Mouse (Mus musculus): ENCODE measurements around the gene Rln3.

Gene Rln3

GRCm38 (mm10) chr8:84044900-84045299 is at the start of gene Rln3:
Gene Rln3, minus strand, starts transcription at chr8:84045000.
- peak; percentile 43 for DNase-seq (ENCODE audit: low read depth, low spot score)

- DNase-seq (ENCODE audit: low read depth, low spot score), result no peak
Measured at GRCm38 (mm10) chr8:84090585-84090984, 45.8 kb upstream of the Rln3 start.

- DNase-seq (ENCODE audit: low read depth, low spot score), result no peak
Measured at GRCm38 (mm10) chr8:84089277-84089676, 44.5 kb upstream of the Rln3 start.

- DNase-seq (ENCODE audit: low read depth, low spot score), result no peak
Measured at GRCm38 (mm10) chr8:84087821-84088220, 43.0 kb upstream of the Rln3 start.

GRCm38 (mm10) chr8:84087156-84087555 is 42.4 kb upstream of the Rln3 start:
- no peak for DNase-seq (ENCODE audit: low read depth, low spot score)

- DNase-seq (ENCODE audit: low read depth, low spot score), result no peak
Measured at GRCm38 (mm10) chr8:84084341-84085115, 39.7 kb upstream of the Rln3 start.

GRCm38 (mm10) chr8:84083829-84084241 is 39.0 kb upstream of the Rln3 start:
- no peak for DNase-seq (ENCODE audit: low read depth, low spot score)

GRCm38 (mm10) chr8:84079206-84079605 is 34.4 kb upstream of the Rln3 start:
- DNase-seq (ENCODE audit: low read depth, low spot score), result no peak

GRCm38 (mm10) chr8:84076849-84077248 is 32.0 kb upstream of the Rln3 start:
- no peak for DNase-seq (ENCODE audit: low read depth, low spot score)

GRCm38 (mm10) chr8:84076412-84076811 is 31.6 kb upstream of the Rln3 start:
- DNase-seq (ENCODE audit: low read depth, low spot score), result no peak

GRCm38 (mm10) chr8:84073230-84073976 is 28.6 kb upstream of the Rln3 start:
- peak; percentile 89 for DNase-seq (ENCODE audit: low read depth, low spot score)

GRCm38 (mm10) chr8:84072321-84072720 is 27.5 kb upstream of the Rln3 start:
- no peak for DNase-seq (ENCODE audit: low read depth, low spot score)

GRCm38 (mm10) chr8:84071921-84072320 is 27.1 kb upstream of the Rln3 start:
- no peak for DNase-seq (ENCODE audit: low read depth, low spot score)

GRCm38 (mm10) chr8:84070667-84071066 is 25.9 kb upstream of the Rln3 start:
- DNase-seq (ENCODE audit: low read depth, low spot score), result no peak

GRCm38 (mm10) chr8:84070241-84070640 is 25.4 kb upstream of the Rln3 start:
- no peak for DNase-seq (ENCODE audit: low read depth, low spot score)

GRCm38 (mm10) chr8:84069750-84070149 is 24.9 kb upstream of the Rln3 start:
- no peak for DNase-seq (ENCODE audit: low read depth, low spot score)

- no peak for DNase-seq (ENCODE audit: low read depth, low spot score)
Measured at GRCm38 (mm10) chr8:84069169-84069568, 24.4 kb upstream of the Rln3 start.

- DNase-seq (ENCODE audit: low read depth, low spot score), result peak; percentile 41
Measured at GRCm38 (mm10) chr8:84068316-84069035, 23.7 kb upstream of the Rln3 start.

GRCm38 (mm10) chr8:84067911-84068310 is 23.1 kb upstream of the Rln3 start:
- DNase-seq (ENCODE audit: low read depth, low spot score), result peak; percentile 29

- DNase-seq (ENCODE audit: low read depth, low spot score), result peak; percentile 97
Measured at GRCm38 (mm10) chr8:84067047-84067573, 22.3 kb upstream of the Rln3 start.

GRCm38 (mm10) chr8:84066291-84066930 is 21.6 kb upstream of the Rln3 start, which contains the start of gene Rfx1:
Gene Rfx1, plus strand, starts transcription at chr8:84066834.
- DNase-seq (ENCODE audit: low read depth, low spot score), result peak; percentile 99
